Mouse (Mus musculus) yolk sac, embryonic 10.5 days (tissue): ENCODE data around the gene Card19.

Experiments
- DNase-seq: peaks from one replicate; pipeline ENCODE4 v3.0.0-alpha.2; 2017; ENCODE audit warnings: low spot score

Gene Card19

DNA sequence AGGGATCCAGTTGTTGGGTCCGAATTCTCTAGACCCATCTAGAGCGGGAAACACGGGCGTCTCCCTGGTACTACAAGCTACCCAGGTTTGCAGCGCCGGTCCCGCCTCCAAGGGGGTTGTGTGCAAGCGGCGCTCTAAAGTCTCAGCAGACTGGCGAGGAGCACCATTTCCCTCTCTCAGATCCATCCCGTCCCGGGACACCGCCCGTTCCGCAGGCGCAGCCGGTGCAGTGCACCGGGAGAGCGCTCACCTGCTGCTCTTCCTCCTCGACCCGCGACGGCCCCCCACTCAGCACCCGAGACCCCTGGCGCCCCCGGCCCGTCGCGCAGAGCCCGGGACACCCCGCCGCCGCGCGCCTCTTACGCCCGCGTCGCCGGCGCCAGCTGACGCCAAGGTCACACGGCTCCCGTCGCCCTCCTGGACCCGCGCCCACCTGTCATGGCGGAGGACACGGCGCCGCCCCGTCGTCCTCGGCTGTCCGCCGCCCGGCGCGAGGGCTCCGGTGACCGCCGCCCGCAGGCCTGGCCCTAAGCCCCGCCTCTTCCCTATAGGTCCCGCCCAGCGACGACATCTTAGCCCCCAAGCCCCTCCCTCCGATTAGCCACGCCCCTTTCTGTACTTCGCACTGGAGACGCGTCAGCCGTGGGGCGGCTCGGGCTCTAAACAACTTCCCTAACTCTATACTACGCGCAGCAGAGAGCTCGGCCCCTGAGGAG, at the start of gene Card19:
Gene Card19 (minus strand): TSS at position 534 of the 716 bp plus-strand sequence.
- peak; percentile 95 for DNase-seq

DNA sequence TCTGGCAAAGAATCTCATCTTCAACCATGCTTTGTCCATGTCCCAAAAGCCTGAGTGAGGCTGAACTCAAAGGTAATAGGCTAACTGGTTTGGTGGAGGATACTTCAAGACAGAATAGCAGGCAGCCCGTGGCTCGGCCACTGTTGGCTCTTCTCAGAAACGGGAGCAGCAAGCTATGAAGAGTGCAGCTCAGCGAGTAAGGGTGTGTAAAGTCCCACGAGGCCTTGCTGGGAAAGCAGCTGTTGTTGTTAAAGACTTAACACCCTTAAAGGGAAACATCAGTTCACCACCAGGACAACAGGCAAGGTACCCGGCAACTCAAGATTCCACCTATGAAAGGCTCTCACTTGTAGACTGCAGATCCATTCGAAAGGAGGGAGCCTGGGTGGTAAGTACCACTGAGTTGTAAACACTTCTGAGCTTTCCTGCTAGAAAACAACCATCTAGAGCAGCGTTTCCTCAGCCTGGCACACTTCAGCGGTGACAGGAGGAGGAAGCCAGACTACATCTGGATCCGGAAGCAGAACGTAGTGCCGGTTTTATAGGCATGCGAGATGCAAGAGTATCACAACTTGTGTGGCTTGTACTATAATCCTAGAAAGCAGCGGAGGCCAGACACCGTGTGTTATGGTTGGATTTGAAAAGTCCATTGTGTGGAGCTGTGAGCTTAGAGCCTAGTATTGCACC, 44.3 kb upstream of the Card19 start:
- DNase-seq = no peak

DNA sequence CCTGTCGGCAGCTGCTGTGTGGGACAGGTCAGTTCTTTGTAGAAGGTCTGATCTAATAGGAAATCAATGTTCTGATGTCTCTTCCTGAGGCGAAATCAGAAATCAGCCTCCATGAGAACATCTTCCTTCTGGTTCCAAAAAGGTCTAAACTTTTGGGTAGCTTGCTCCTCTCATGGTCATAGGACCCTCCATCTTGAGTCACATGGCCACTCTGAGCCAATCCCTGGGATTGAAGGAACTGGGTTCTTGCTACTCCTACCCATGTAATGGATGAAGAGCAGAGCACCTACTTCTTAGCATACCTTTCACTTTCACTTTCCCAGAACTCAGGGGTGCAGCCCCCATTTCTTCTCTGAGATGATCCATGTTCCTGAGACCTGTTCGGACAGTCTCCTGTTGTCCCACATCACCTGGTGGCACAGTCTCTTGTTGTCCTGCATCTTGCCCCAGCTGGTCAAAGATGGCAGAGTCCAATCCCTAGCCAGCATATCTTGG, 42.0 kb upstream of the Card19 start:
- DNase-seq = no peak

DNA sequence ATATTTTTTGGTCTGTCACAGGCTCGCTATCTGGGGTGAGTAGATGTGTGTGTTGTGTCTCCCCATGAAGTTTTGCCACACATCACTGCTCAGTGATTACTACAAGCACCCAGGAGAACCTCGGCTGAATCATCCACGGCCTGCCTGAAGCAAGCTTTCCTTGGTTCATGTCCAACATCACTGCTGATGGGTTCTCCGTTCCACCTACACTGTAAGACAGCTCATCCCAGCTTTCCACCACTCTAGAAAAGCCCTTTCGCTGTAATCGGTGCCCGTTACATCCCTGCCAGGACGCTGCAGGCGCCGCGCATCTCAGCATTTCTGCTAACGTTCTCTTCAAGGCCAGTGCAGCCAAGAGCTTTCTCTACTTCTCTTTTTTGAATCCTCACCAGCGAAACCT, 36.9 kb upstream of the Card19 start:
- no peak for DNase-seq

DNA sequence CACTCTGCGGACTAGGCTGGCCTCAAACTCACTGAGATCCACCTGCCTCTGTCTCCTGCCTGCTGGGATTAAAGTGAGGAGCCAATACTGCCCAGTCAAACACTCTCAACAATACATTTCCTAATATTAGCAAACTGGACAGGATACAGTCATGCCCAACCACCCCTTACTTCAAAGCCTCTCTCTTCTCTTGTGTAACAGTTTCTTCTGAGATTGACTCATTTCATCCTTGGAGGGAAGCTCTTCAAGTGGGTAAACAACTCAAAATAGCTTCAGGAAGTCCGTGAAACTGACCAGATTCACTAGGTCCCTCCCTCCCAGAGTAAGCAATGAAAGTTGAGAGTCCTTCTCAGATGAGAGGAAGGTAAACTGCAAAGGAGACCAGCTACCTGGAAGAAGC, 36.3 kb upstream of the Card19 start:
- DNase-seq = no peak

DNA sequence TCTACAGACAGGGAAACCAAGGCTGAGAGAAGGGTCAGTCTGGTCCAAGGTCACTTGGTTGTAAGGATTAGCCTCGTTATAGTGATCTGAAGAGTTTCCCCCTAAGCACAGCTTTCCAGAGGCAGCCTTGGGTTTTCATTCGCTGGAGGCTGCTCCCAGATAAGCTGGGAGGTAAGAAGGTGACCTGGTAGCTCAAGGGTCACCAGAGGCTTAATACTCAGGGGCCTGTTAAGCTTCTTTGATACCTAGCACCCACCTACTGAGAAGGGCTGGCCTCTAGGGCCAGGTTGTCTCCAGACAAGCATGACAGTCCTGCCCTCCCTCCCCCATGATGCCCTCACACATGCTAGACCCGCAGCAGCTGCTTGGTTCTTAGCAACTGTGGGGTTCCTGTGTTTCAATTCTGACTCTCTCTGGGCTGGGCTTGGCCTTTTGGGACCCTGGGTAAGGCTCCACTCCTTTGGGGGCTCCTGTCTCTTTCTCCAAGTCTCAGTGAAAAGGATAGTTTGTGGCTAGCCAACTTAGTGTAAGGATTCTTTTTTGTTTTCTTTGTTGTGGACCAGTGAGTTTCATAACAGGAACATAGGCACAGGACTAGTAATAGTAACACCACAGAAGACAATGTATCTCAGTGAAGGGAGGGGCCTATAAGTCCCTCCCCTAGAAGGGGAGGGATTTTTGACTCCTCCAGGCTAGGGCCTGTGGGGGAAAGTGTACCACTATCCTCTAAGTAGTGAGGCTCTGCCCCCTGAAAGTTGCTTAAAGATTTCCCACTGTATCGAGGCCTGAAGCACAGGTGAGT, 35.1 kb upstream of the Card19 start:
- DNase-seq = no peak

DNA sequence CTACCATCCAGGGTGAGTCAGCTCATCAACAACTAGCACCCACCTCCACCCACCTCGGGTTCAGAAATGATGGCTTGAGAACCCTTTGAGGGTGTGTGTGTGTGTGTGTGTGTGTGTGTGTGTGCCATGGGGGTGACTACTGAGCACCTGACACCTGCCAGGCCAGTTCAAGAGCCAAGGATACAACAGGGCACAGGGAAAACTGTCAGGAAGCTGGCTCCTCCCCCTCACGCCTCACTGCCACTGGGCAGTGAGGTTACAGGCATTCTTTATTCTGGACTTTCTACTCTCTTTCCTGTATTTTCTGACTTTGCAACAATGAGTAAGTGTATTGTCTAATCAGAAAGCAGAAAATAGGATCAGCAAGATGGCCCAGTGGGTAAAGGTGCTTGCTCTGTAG, 33.8 kb upstream of the Card19 start:
- DNase-seq = no peak

DNA sequence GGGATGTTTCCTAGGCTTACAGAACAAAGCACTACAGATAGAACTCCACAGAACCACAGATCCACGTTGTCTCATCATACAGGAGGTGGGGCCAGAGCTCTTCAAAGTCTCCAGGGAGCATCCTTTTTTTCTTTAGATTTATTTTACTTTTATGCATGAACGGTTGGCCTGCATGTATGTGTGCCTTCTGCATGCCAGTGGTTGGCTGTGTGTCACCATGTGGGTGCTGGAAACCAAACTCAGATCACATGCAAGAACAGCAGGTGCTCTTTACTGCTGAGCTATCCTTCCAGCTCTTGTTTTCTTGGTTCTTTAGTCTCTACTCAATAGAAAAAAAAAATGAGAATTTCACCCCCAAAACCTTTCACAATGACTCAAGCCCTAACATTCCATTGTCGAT, 33.1 kb upstream of the Card19 start:
- DNase-seq = no peak

DNA sequence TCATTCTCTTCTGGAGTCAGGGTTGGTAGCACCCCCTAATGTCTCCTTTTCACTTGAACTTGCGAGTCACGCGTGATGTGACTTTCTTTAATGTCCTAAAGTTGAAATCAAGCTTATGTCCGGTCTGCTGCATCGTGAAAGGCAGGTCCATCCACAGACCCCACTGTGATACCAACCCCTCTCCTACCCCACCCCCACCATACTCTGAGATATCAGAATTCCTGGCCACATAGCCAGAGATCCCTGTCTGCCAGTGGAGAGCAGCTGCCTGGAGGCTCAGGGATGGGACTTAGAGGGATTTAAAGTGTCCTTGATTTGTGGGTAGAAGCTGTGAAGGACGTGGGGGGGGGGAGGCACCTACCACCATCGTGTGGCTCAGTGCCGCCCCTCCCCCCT, 32.6 kb upstream of the Card19 start, which contains the start of gene Susd3:
Gene Susd3 (minus strand): TSS at position 240 of the 396 bp plus-strand sequence.
- DNase-seq = no peak

DNA sequence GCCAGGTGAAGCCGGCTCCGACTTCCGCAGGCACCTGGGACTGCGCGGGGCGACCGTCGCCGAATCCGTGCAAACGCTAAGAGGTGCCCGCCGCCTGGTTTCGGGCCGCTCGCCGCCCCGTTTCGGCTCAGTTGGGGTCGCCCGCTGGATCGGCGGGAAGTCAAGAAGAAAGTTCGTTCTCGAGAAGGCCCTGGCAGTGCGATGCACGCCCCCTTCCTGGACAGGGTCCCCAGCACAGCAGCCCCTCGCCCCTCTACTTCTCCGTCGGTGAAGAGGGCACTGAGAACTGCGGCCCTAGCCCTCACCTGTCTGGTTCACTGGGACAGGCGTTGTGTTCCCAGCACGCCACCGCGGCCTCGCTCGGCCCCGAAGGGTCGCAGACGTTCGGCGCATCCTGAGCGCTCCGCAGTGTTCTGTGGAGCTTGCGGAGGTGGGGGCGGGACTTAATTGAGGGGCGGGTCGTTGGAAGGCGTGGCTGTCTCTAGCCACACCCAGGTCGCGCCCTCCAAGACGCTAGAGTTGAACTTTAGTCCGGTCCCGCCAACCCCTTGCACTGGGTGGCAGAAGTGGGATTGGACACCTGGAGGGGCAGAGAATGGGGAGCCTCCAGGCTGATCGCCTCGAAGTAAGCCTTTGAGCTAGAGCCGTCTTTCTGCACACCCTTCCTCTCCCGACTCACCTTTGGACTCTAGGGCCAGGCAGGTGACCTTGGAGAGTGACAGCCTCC, 32.1 kb upstream of the Card19 start:
- peak; percentile 87 for DNase-seq

DNA sequence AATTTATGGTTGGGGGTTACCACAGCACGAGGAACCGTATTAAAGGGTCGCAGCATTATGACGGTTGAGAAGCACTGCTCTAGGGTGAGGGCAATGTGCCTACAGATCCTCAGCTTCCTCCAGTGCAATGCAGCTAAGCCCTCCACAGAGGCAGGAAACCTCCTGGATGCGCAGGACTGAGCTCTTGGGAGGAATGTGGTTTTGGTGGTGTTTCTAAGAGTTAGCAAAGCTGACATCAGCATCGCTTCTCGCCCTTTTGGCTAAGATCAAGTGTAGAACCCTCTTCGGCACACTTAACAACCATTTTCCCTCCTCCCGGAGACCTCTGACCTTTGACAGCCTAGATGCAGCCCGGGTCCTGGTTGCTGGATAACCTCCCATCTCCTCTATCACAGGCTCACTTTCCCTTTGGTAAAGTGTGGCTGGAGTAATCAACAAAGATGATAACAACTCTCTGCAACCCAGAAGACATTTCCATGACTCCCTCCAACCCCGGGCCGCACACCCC, 31.4 kb upstream of the Card19 start:
- DNase-seq = peak; percentile 57

DNA sequence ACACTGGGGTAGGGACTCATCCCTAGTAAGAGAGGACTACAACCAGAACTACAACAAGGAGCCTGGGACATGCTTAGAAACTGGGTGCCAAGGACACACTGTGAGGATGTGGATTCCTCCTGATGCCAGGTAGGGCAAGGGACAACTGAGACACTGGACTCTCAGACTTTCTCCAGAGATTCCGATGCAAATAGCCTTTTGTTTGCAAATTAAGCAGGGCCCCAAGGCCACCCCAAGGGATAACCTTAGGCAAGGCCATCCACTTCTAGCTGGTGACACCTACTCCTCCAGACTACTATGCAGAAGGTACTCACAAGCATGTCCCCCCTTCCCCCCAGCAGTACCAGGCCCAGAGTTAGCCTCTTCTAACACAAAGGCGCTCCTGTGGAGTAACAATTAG, 30.8 kb upstream of the Card19 start:
- no peak for DNase-seq

DNA sequence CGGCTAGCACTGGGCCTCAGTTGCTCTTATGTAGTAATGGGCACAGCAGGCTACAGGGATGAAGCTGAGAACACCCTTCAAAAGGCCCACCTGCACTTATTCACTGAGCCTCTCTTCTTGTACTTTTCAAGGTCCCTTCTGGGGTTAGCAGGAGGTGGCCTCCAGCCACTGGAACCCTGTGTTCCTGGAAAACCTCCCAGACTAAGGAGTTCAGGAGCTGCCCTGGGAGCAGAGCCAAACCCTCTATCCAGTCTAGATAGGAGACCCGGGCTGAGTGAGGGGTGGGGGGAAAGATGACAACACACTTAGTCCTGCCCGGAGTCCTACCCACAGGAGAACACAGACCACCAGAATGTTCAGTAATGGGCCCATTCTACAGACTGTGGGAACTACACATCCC, 30.2 kb upstream of the Card19 start:
- no peak for DNase-seq

DNA sequence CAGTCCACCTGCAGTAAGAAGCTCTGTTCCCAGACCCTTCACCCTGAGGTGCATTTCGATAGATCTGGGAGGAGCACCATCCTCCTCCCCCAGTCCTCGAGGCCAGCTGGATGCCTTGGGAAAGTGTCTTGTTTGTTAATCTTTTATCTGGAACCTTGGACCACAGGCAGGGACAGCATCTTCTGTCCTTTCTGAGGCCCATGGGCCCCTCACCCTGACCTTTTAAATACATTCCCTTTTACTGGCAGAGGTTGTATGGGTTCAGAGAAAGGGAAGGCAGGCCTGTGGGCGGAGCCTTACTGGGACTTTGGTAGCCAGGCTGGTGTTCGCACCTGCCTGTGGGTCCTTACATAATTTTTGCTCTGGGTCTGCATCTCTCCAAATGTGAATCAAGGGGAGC, 29.4 kb upstream of the Card19 start:
- DNase-seq = peak; percentile 53

DNA sequence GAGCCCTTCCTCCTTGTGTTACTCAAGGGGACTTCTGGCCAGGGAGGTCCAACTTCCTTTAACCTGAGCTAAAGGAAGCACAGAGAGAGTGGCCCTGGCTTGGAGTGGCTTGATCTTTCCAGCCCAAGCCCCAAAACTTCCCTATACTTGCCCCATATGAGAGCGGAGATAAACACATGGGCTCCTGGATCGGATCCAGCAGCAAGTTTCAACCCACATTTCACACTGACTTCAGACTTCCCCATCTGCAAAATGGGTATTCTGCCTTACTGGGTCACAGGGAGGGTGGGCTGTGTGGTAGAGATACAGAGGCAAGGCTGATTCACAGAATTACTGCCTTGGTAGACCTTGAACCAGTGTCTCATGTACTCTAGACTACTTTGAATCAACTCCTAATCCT, 27.7 kb upstream of the Card19 start:
- no peak for DNase-seq

DNA sequence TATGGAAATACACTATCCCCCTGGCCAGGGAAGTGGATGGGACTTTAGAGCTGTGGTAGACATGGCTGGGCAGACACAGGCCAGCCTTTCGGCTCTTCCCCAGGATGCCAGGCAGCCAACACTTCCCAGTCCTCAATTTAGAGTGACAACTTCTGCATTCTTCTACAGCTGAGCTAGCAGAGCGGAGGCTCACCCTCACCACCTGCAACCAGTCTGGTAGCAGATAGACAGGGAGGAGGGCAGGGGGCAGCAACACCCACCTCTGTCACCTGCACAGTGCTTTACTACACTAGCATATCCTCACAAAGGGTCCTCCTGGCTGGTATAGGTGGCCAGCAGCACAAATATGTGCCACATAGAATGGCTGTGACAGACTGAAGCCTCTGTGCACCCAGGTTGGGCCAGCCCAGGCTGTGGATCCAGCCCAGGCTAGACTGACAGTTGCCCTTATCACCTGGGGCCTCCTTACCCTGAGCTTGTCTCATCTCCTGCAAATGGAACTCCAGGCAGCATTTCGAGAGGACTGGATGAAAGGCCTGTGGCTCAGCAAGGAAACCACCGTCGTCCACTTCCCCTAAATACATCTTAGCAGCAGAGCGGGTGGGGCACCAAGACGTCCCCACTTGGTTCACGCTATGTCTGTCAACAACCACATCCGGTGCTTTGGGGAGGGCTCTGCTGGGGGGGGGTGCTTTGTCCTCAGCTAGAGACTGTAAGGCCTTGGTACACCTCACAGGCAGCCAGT, 26.7 kb upstream of the Card19 start:
- no peak for DNase-seq

DNA sequence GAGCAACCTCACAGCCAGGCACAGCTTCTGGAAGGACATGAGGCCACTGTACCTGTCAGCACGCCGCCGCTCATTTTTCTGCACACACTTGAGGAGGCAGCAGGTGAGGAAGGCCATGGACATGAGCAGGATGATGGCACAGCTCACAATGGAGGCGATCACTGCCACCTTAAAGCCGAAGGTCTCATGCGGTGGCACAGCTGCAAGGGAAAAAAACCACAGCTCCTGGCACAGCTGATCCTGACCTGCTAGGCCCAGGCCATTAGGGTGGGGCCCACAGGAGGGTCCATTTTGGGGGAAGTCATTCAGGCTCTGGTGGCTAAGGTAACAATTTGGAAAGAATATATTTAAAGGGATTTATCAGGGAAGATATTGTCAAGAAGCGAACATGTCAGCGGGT, 22.9 kb upstream of the Card19 start:
- DNase-seq = no peak

DNA sequence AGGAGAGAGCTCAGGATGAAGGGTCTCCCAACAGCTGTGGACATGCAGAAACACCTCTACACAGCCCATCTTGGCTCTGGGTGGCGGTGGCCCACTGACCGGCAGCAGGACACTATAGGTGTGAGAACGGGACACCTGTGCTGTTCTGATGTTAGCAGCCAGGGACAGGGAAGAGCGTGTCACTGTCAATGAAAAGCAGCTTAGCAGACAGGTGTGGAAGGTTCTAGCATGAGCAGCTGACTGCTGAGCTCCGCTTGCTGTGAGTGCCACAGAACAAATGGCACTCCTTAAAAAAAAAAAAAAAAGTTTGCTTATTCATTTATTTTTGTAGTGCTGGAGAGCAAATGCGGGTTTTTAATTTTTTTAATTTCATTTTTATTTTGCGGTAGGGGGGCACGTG, 21.8 kb upstream of the Card19 start:
- no peak for DNase-seq

DNA sequence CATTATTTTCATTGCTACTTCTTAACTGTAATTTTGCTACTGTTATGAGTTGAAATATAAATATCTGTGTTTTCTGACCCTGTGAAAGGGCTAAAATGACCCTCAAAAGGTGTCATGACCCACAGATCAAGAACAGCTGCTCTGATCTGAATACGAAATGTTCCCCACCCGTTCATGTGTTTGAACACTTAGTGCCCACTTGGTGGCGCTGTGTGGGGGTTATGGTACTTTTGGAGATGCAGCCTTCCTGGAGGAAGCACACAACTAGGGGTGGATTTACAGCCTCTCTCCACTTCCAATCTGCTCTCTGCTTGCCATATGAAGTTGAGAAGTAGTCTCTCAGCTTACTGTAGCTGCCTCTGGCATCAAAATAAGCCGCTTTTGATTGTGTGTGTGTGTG, 18.9 kb upstream of the Card19 start:
- DNase-seq = no peak

DNA sequence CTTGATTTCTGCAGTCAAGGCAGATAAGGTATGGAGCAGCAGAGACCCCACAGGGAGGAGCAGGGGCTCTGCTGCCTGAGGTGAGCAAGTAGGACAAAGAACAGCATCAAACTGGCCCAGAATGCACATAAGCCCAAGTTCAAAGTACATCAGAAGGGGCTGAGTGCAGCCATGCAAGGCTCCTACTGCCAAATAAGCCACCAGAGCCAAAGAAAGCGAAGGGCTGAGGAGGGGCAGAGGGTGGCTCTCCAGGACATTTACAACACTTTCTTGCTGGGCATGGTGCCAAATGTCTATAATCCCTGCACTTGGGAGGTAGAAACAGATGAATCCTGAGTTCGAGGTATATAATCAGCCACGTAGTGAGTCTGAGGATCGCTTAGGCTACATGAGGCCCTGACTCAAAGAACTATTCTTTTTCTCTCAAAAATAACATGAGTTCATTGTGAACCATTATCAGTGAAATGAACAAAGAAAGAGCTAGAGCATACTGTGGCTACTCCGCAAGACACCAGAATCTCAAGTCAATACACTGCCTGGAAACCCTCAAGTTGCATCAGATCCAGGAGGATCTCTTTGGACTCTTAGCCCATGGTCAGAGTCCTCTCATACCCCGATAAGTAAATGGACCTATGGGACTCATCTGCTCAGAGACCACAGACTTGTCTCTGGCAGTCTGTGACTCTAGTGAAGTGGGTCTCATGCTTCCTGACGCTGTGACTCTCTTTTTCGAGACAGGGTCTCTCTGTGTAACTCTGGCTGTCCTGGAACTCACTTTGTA, 18.1 kb upstream of the Card19 start:
- DNase-seq = peak; percentile 22
